Mouse (Mus musculus) midbrain, embryonic 15.5 days (tissue): ENCODE measurements at regions not wholly inside any gene's neighbourhood (a gene's known extent, or its start where the extent isn't known, plus 50 kb on each side); places are given as distances from the start of the nearest gene placed in this dataset.
A peak's percentile ranks its signal among the peaks of the same experiment; 100 is the strongest.

Source experiments
- ATAC-seq: fragments of 200-750 bp; cut with Nextera tagmentation; replicated peaks from 2 replicates; pipeline ENCODE4 v1.8.0; 2017; ENCODE audit warnings: moderate TSS enrichment
- H3K27ac ChIP-seq: fragments of 300-500 bp; sonication (generic); 2 replicates; pipeline ENCODE4 v1.5.1; 2015; ENCODE audit warnings: mild to moderate bottlenecking, inconsistent platforms
- H3K27me3 ChIP-seq: fragments of 300-500 bp; sonication (generic); replicated peaks from 2 replicates; pipeline ENCODE4 v1.6.1; 2015; ENCODE audit warnings: inconsistent platforms
- H3K36me3 ChIP-seq: fragments of 300-500 bp; sonication (generic); replicated peaks from 2 replicates; pipeline ENCODE4 v1.6.1; 2015; ENCODE audit warnings: inconsistent platforms
- H3K4me1 ChIP-seq: fragments of 300-500 bp; sonication (generic); 2 replicates; pipeline ENCODE4 v1.6.1; 2015; ENCODE audit warnings: inconsistent platforms
- H3K4me2 ChIP-seq: fragments of 300-500 bp; sonication (generic); 2 replicates; pipeline ENCODE4 v1.6.1; 2015; ENCODE audit warnings: inconsistent platforms, mild to moderate bottlenecking, moderate library complexity
- H3K4me3 ChIP-seq: fragments of 300-500 bp; sonication (generic); 2 replicates; pipeline ENCODE4 v1.5.1; 2015; ENCODE audit warnings: mild to moderate bottlenecking, inconsistent platforms
- H3K9ac ChIP-seq: fragments of 300-500 bp; sonication (generic); 2 replicates; pipeline ENCODE4 v1.6.1; 2015; ENCODE audit warnings: mild to moderate bottlenecking, inconsistent platforms
- H3K9me3 ChIP-seq: fragments of 300-500 bp; sonication (generic); 2 replicates; pipeline ENCODE4 v1.6.1; 2016; ENCODE audit warnings: inconsistent platforms
- WGBS: fragments of 180-500 bp; shearing (Covaris S2); methylation state at CpG from one replicate; pipeline ENCODE4 v1.1.7; 2015; ENCODE audit warnings: mixed read lengths; 5-methylcytosine and 5-hydroxymethylcytosine counted together

DNA sequence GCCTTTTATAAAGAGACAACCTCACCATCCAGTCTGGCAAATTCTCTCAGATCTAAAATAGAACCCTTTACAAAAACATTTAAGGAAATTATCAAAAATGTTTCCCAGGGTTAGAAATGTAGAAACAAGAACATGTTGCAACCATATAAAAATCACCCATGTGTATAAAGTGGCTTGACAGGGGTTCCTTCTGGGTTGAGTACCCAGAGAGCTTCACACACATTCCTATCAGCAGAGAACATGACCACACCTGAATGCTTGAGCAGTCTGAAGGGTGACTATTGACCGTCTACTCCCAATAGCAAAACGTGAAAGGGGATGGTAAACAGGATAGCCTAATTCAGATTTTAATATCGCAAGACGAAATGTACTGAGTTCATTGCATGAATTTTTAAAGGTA lies 57.8 kb upstream of the Zfand5 start:
- ATAC-seq = no peak
- Histone ChIP-seq H3K36me3 (no peaks in the 10 kb centered on the region), H3K4me1 (no peaks in the 10 kb centered on the region), H3K27ac (no peak overlapping the region), H3K4me2 (no peak overlapping the region), H3K27me3 (no peaks in the 10 kb centered on the region), H3K9ac (no peak overlapping the region), H3K9me3 (no peaks in the 10 kb centered on the region), H3K4me3 (no peak overlapping the region)
- WGBS = 96% methylated on average over 4 of the region's 4 CpGs

DNA sequence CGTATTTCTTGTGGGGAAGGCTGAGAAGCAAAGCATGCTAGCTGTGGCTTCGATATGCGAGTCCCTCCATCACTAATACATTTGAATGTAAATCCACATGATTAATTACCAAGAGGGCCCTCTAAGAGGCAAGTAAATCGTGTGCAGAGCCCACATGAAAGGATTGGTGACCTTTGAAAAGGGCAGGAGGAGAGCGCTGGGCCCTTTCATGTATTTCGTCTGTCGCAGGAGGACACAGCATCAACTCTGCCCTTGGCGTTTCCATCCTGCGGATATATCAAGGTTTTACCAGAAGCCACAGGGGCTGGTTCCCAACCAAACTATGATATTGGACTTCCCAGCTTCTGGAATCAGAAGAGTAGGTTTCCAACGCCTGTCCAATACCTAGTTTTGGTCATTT lies 78.6 kb upstream of the Zfand5 start:
- H3K27ac ChIP-seq = no peak overlapping the region
- WGBS = 70% methylated on average over 10 of the region's 10 CpGs
- H3K9me3 ChIP-seq = no peaks in the 10 kb centered on the region
- H3K27me3 ChIP-seq = no peaks in the 10 kb centered on the region
- no peak for ATAC-seq
- no peak overlapping the region for H3K4me3 ChIP-seq
- no peaks in the 10 kb centered on the region for H3K4me1 ChIP-seq
- no peaks in the 10 kb centered on the region for H3K36me3 ChIP-seq
- H3K4me2 ChIP-seq = no peak overlapping the region
- H3K9ac ChIP-seq = no peak overlapping the region

DNA sequence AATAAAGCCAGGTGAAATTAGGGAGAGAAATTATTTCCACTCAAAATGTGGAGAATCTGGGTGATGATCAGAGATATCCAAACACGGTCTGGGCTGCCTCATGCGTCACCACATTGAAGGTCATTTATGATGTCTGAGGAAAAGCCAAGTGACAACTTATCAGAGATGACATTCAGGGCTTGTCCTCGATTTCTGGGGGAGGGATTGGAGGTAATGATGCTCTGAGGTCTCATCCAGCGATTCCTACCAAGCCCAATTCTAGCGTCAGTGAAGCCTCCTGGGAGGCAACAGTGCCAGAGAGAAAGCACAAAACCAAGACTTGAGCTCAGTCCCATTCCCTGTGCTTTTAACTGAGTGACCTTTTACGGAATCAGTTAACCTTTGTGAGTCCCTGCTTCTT lies 79.5 kb upstream of the Zfand5 start:
- ATAC-seq = no peak
- WGBS = 85% methylated on average over 6 of the region's 6 CpGs
- Histone ChIP-seq H3K9ac (no peak overlapping the region), H3K4me2 (no peak overlapping the region), H3K4me3 (no peak overlapping the region), H3K27ac (no peak overlapping the region), H3K9me3 (no peaks in the 10 kb centered on the region), H3K27me3 (no peaks in the 10 kb centered on the region), H3K36me3 (no peaks in the 10 kb centered on the region), H3K4me1 (no peaks in the 10 kb centered on the region)

DNA sequence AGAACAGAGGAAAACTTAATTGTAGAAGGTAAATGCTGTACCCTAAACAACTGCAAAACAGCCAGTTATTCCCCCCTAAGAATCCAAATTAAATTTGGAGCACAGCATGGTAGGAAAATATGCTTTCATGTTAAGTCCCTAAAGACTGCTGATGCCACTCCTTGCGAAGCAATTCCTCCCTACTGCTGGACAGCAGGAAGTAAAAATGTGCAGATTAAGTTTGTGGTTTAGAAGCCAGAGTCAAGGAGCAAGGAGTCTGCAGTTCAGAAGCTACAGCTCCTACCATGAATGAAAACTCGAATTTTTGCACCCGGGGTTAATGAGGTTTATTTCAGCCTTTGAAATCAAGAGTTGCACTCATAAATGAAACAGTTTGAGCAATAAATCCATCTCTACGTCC lies 82.9 kb upstream of the Zfand5 start:
- no peaks in the 10 kb centered on the region for H3K9me3 ChIP-seq
- H3K4me3 ChIP-seq = no peak overlapping the region
- no peak overlapping the region for H3K27ac ChIP-seq
- H3K36me3 ChIP-seq = no peaks in the 10 kb centered on the region
- no peak for ATAC-seq
- no peak overlapping the region for H3K9ac ChIP-seq
- WGBS = 76% methylated on average over 4 of the region's 4 CpGs
- H3K4me2 ChIP-seq = no peak overlapping the region
- no peaks in the 10 kb centered on the region for H3K27me3 ChIP-seq
- H3K4me1 ChIP-seq = no peaks in the 10 kb centered on the region

DNA sequence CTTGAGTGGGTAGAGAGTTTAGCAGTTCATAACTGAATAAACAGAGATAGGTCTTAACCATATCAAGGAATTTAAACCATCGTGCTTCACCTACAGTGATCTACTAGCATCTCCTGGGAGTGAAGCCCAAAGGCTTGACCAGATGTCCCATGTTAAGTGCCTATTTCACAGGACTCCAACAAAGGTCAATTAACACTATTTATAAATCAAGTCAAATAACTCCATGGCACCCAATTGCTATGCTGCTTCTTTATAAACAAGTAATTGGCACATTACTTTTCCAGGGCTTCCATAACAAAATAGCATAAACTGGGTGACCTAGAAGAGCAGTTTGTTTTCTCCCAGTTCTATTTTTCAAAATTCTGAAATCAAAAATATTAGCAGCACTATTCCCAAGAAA lies 85.4 kb upstream of the Zfand5 start:
- Histone ChIP-seq H3K9ac (no peak overlapping the region), H3K4me1 (no peaks in the 10 kb centered on the region), H3K36me3 (no peaks in the 10 kb centered on the region), H3K9me3 (no peaks in the 10 kb centered on the region), H3K4me2 (no peak overlapping the region), H3K4me3 (no peak overlapping the region), H3K27ac (no peak overlapping the region), H3K27me3 (no peaks in the 10 kb centered on the region)
- WGBS = 97% methylated on average over 1 of the region's 1 CpGs
- ATAC-seq = no peak

DNA sequence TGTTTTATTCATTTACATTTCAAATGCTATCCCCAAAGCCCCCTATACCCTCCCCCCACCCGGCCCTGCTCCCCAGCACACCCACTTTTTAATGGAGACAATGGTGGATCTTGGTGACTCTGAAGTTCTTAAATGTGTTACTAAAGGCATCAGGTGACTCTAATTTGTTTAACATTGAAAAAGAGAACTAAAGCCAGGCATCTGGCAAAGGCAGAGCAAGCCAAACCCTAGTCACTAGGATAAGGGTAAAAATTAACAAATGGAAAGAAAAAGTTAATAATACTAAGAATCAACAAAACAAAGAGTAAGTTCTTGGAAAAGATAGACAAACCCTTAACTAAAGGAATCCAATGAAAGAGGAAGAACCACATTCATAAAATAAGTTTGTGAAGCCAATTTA lies 86.1 kb upstream of the Zfand5 start:
- no peaks in the 10 kb centered on the region for H3K27me3 ChIP-seq
- 81% methylated on average over 1 of the region's 1 CpGs for WGBS
- ATAC-seq = no peak
- H3K4me1 ChIP-seq = no peaks in the 10 kb centered on the region
- no peak overlapping the region for H3K27ac ChIP-seq
- H3K4me3 ChIP-seq = no peak overlapping the region
- H3K36me3 ChIP-seq = no peaks in the 10 kb centered on the region
- no peaks in the 10 kb centered on the region for H3K9me3 ChIP-seq
- H3K4me2 ChIP-seq = no peak overlapping the region
- no peak overlapping the region for H3K9ac ChIP-seq

DNA sequence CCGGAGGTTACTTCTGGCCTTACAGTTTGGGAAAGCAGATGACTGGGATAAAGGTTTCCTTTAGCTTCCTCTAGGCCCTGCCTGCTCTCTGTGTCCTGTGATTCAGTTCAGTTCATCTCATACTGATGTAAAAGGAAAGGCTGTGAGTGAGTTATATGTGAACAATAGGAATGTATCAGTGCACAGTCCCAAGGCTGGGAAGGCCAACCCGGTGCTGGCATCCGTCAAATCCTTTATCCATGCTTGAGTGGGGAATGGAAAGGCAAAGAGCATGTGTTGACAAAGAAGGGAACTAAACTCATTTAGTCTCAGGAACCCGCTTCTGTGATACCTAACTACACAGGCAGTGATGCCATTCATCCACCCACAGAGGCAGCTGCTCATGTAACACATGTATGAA lies 89.0 kb upstream of the Zfand5 start:
- Histone ChIP-seq H3K27me3 (no peaks in the 10 kb centered on the region), H3K4me1 (no peaks in the 10 kb centered on the region), H3K27ac (no peak overlapping the region), H3K4me2 (no peak overlapping the region), H3K36me3 (no peaks in the 10 kb centered on the region), H3K9me3 (no peaks in the 10 kb centered on the region), H3K4me3 (no peak overlapping the region), H3K9ac (no peak overlapping the region)
- WGBS = 62% methylated on average over 4 of the region's 4 CpGs
- no peak for ATAC-seq

DNA sequence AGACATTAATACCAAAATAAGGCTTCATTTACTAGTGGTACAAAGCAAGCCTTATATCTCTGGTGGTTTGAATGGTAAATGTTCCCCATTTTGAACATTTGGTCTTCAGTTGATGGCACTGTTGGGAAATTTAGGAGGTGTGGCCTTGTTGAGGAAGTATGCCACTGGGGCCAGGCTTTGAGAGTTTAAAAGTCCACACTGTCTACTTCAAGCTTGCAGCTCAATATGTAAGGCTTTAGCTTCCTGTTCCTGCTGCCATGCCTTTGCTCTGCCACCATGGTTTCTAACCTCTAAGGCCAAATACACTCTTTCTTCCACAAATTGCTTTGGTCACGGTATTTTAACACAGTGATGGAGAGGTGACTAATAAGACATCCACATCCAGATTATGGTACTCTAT lies 92.2 kb upstream of the Zfand5 start:
- no peak for ATAC-seq
- H3K4me1 ChIP-seq = no peaks in the 10 kb centered on the region
- WGBS = 88% methylated on average over 1 of the region's 1 CpGs
- no peaks in the 10 kb centered on the region for H3K27me3 ChIP-seq
- no peaks in the 10 kb centered on the region for H3K36me3 ChIP-seq
- no peaks in the 10 kb centered on the region for H3K9me3 ChIP-seq
- H3K27ac ChIP-seq = no peak overlapping the region
- H3K9ac ChIP-seq = no peak overlapping the region
- H3K4me3 ChIP-seq = no peak overlapping the region
- H3K4me2 ChIP-seq = no peak overlapping the region

DNA sequence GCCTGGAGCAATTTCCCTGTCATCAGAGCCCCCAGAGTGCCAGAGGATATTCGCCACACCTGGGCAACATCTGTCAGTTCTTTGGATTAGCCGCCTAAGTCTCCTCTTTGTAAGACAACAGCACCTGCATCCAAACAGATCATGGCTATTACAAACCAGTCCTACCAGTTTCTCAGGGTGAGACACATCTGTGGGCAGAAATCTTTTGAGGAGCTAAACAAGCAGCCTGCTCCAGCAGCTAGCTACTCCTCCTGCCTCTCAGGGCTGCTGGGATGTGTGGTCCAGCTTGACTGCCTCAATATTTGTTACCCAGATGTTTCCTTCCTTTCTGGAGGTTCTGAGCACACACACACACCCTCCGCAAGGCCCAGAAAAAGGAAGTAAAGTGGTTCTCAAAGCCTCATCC lies 96.6 kb upstream of the Zfand5 start:
- Histone ChIP-seq H3K27ac (no peak overlapping the region), H3K4me2 (no peak overlapping the region), H3K27me3 (no peaks in the 10 kb centered on the region), H3K9ac (no peak overlapping the region), H3K36me3 (no peaks in the 10 kb centered on the region), H3K9me3 (no peaks in the 10 kb centered on the region), H3K4me3 (no peak overlapping the region), H3K4me1 (no peaks in the 10 kb centered on the region)
- WGBS = 70% methylated on average over 3 of the region's 3 CpGs
- ATAC-seq = no peak

DNA sequence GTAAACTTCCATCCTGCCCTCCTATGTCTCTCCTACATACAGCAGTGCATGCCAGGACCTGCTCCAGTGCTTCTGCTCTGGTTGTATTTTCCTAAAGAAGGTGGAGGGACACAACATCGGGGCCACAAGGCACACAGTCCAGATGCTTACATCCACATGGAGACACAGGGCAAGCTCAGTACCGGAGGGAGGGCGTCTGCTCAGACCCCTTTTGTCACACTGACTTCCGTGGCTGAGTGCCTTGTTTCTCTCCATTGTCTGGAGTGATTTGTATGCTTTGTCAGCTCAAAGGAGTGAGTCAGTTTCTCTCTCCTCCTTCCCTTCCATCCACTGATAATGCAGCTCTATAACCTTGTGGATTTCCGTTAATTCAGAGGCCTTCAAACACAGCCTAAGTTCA lies 97.4 kb upstream of the Zfand5 start:
- Histone ChIP-seq H3K4me1 (no peaks in the 10 kb centered on the region), H3K27ac (no peak overlapping the region), H3K36me3 (no peaks in the 10 kb centered on the region), H3K27me3 (no peaks in the 10 kb centered on the region), H3K4me2 (no peak overlapping the region), H3K4me3 (no peak overlapping the region), H3K9me3 (no peaks in the 10 kb centered on the region), H3K9ac (no peak overlapping the region)
- 24% methylated on average over 5 of the region's 5 CpGs for WGBS
- ATAC-seq = no peak

DNA sequence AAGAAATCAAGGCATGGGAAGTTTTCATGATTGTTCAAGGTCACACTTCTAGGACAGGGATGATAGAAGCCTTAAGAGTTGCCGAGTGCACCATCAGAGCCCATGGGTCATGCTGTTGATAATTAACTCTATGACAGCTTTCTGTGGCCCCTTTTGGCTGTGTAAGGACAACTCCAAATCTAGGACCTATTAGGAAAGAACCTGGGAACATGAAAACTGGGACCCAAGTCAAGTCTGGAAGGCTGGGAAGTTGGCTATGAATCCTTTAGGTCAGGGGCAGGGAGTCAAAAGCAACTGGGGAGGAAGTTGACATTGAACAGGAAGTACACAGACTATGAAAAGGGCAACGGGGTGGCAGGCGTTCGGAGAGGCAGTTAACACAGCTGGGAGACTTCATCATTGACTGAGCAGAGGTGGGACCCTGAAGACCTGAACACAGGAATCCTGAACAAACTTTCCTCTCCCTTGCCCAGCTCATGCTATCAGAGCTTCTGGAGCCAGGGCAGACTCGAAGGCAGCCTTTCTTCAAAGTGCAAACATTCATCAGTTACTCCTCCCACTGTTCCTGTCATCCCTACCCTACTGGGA lies 98.1 kb upstream of the Zfand5 start:
- 77% methylated on average over 5 of the region's 5 CpGs for WGBS
- Histone ChIP-seq H3K9me3 (no peaks in the 10 kb centered on the region), H3K4me1 (no peaks in the 10 kb centered on the region), H3K36me3 (no peaks in the 10 kb centered on the region), H3K27ac (no peak overlapping the region), H3K4me2 (no peak overlapping the region), H3K9ac (no peak overlapping the region), H3K4me3 (no peak overlapping the region), H3K27me3 (no peaks in the 10 kb centered on the region)
- ATAC-seq = no peak

DNA sequence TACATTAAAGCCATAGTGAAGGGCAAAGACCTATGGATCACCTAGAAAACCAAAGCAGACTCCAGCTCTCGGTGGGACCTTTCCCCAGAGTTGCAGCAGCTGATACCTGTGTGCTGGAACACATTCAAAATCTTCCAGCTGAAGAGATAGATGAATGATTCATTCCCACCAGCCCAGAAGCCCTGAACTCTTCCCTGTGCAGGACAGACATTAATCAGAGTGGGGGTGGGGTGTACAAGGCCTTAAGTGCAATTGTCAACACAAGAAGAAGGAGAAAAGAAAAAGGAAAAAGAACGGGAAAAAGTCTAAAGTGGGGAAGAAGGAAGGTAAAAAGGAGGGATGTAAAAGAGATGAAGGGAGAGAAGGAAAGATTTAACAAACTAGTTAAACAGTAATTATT lies 100.9 kb upstream of the Zfand5 start:
- H3K36me3 ChIP-seq = no peaks in the 10 kb centered on the region
- H3K27me3 ChIP-seq = no peaks in the 10 kb centered on the region
- H3K9ac ChIP-seq = no peak overlapping the region
- no peak overlapping the region for H3K4me3 ChIP-seq
- peaks cover 17% of the 10 kb centered on the region for H3K4me1 ChIP-seq
- ATAC-seq = no peak
- WGBS = 75% methylated on average over 2 of the region's 2 CpGs
- no peaks in the 10 kb centered on the region for H3K9me3 ChIP-seq
- no peak overlapping the region for H3K27ac ChIP-seq
- H3K4me2 ChIP-seq = no peak overlapping the region

DNA sequence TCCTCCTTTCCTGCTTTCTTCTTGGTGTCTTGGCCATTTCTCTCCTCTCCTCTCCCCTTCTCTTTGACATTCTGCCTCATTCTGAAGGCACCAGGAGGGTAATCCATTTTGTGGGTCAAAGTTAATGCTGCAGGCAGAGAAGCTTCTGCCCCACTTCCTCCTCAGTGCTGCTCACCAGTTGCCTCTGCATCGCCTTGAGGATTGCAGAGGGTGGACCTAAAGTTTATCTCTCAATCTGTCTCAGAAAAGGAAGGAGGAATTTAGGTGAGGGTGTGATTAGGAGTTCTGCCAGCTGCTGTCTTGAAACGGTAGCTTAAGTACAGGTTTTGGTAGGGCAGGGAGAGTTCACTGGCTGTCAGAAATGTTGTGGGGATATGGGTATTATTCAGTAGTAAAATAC lies 101.3 kb upstream of the Zfand5 start:
- H3K4me1 ChIP-seq = peaks cover 21% of the 10 kb centered on the region
- no peak overlapping the region for H3K27ac ChIP-seq
- no peak overlapping the region for H3K4me2 ChIP-seq
- no peaks in the 10 kb centered on the region for H3K27me3 ChIP-seq
- H3K36me3 ChIP-seq = no peaks in the 10 kb centered on the region
- 69% methylated on average over 2 of the region's 2 CpGs for WGBS
- no peak for ATAC-seq
- H3K9ac ChIP-seq = no peak overlapping the region
- H3K9me3 ChIP-seq = no peaks in the 10 kb centered on the region
- no peak overlapping the region for H3K4me3 ChIP-seq

DNA sequence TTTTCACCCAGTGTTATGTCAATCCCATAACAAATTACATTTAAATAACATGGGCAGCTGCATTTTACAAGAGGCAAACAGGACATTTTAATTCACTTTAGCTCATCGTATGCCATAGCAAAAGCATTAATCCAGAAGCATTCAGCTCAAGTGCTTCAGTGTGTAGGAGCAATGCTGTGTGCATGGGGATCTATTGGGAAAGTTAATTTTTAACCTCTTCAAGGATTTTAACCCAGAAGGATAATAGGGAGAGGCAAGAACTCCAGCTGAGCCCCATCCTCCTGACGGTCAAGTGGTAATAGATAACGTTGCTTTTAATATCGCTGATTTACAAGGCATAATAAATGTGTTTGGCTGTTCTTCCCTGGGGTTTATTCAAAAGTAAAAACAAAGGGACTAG lies 105.1 kb upstream of the Zfand5 start:
- Histone ChIP-seq H3K27me3 (no peaks in the 10 kb centered on the region), H3K9me3 (no peaks in the 10 kb centered on the region), H3K4me1 (peaks cover 25% of the 10 kb centered on the region), H3K4me3 (no peak overlapping the region), H3K27ac (0 out of 2 replicates have a peak overlapping the region, but pooled peaks have one; percentile 55), H3K36me3 (no peaks in the 10 kb centered on the region), H3K9ac (no peak overlapping the region), H3K4me2 (no peak overlapping the region)
- ATAC-seq = no peak
- 6% methylated on average over 4 of the region's 4 CpGs for WGBS
